Mouse (Mus musculus) ES-Bruce4 (cell line): ENCODE results near the gene Mthfd2l. TPM values are rescaled to one million over a fixed set of nuclear protein-coding genes. Genes with fewer than 3 reads are reported as not detected.

Experiments used
- H3K27ac ChIP-seq: 2 replicates; pipeline ENCODE4 v1.5.1; 2012; ENCODE audit warnings: low read length, inconsistent platforms; ENCODE audit not compliant: insufficient read depth
- H3K27me3 ChIP-seq: 2 replicates; pipeline ENCODE4 v1.6.1; 2012; ENCODE audit warnings: mild to moderate bottlenecking, low read length, inconsistent platforms; ENCODE audit not compliant: control insufficient read depth, poor library complexity, insufficient read depth, severe bottlenecking
- H3K36me3 ChIP-seq: 2 replicates; pipeline ENCODE4 v1.6.1; 2012; ENCODE audit warnings: inconsistent platforms, mild to moderate bottlenecking, low read length, moderate library complexity; ENCODE audit not compliant: control insufficient read depth, poor library complexity, insufficient read depth, severe bottlenecking
- H3K4me1 ChIP-seq: one replicate; pipeline ENCODE4 v1.8.1; 2011; ENCODE audit warnings: low read length; ENCODE audit not compliant: control insufficient read depth, insufficient read depth
- H3K4me3 ChIP-seq: 2 replicates; pipeline ENCODE4 v1.5.1; 2011; ENCODE audit warnings: low read depth, mild to moderate bottlenecking, low read length
- H3K9ac ChIP-seq: 2 replicates; pipeline ENCODE4 v1.6.1; 2012; ENCODE audit warnings: low read depth, mild to moderate bottlenecking, inconsistent platforms; ENCODE audit not compliant: poor library complexity, severe bottlenecking
- H3K9me3 ChIP-seq: replicated peaks from 2 replicates; pipeline ENCODE4 v1.6.1; 2012; ENCODE audit warnings: mild to moderate bottlenecking, low read length, inconsistent platforms; ENCODE audit not compliant: control insufficient read depth, poor library complexity, insufficient read depth, severe bottlenecking
- CTCF ChIP-seq: IDR thresholded peaks from one replicate; pipeline ENCODE4 v1.8.1; 2011; ENCODE audit warnings: low read depth, low read length
- EP300 ChIP-seq: IDR thresholded peaks from 2 replicates; pipeline ENCODE4 v1.6.1; 2011; ENCODE audit warnings: low read depth, low read length; ENCODE audit not compliant: insufficient read depth
- POLR2A ChIP-seq: IDR thresholded peaks from one replicate; pipeline ENCODE4 v1.8.1; 2011; ENCODE audit warnings: low read length; ENCODE audit not compliant: insufficient read depth
- polyA plus RNA-seq: library from polyadenylated mRNA; stranded (reverse); fragments of >200 nt; gene quantifications from 2 replicates; pipeline ENCODE4 v1.2.4, GENCODE M21; 2011; ENCODE audit warnings: low read depth; ENCODE audit not compliant: missing spikeins, insufficient read depth, insufficient read length

The Mthfd2l gene
- polyA plus RNA-seq, 1 experiment: 9.8 TPM

DNA sequence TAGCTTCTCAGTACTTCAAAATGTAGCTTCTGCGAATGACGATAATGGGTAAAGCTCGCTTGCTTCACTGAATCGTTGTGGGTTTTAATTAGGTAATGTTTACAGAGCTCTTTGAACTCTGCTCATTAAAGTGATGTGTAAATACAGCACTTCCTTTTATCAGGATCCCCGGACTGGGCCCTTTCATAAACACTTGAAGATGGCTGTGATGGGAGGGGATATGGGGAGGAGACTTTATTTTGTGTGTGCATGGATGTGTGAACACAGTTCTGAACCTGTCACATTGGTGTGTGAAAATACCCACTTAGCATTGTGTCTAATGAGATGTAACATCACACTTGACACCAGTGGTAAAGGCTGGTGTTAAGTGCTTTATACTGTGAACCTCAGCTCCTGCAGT is 56.7 kb downstream of the Mthfd2l start:
- TF ChIP-seq EP300 (no peak), POLR2A (no peak), CTCF (no peak)
- no peaks in the 10 kb centered on the region for H3K36me3 ChIP-seq
- no peak overlapping the region for H3K9ac ChIP-seq
- H3K4me3 ChIP-seq: no peak overlapping the region
- H3K27me3 ChIP-seq: no peaks in the 10 kb centered on the region
- H3K4me1 ChIP-seq: no peaks in the 10 kb centered on the region
- H3K9me3 ChIP-seq: no peaks in the 10 kb centered on the region
- no peak overlapping the region for H3K27ac ChIP-seq

DNA sequence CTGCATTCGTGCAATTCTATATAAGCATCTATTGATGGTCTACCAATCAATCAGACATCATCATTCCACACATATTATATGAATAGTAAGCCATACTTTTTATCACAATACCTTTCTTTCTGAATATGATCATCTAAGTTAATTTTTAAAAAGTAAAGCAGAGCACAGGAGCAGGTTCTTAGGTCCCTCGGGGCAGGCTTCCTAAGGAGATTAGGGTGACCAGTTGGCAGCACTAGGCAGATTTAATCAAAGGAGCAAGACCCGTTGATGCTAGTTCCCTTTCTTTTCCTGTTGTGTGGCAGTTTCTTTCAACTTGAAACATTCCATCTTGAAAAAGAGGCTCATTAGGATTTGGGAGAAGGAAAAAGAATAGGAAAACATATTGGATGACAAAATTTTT is 57.2 kb downstream of the Mthfd2l start:
- Histone ChIP-seq H3K27me3 (no peaks in the 10 kb centered on the region), H3K4me1 (no peaks in the 10 kb centered on the region), H3K9ac (no peak overlapping the region), H3K36me3 (no peaks in the 10 kb centered on the region), H3K4me3 (no peak overlapping the region), H3K27ac (no peak overlapping the region), H3K9me3 (no peaks in the 10 kb centered on the region)
- no peak for TF ChIP-seq POLR2A
- TF ChIP-seq CTCF: no peak
- TF ChIP-seq EP300: no peak

DNA sequence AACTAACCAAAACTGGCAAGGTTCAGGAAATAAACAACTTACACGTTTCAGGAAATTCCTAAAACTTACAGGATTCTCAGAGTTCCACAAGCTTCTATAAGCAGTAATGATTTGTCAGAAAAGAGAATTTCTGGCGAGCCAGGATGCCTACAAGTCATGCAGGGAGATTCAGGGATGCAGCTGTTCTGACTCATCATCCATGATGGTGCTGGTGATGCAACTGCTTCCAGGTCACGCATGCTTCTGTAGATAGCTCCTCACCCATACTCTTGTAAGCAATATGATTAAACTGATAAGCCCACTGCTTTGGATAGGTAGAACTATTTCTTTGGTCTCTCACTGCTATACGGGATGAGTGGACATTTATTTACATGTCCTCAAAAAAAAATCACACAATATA is 57.7 kb downstream of the Mthfd2l start:
- TF ChIP-seq CTCF: no peak
- no peak for TF ChIP-seq EP300
- TF ChIP-seq POLR2A: no peak
- H3K4me1 ChIP-seq: no peaks in the 10 kb centered on the region
- no peaks in the 10 kb centered on the region for H3K27me3 ChIP-seq
- H3K27ac ChIP-seq: no peak overlapping the region
- H3K9me3 ChIP-seq: no peaks in the 10 kb centered on the region
- H3K4me3 ChIP-seq: no peak overlapping the region
- no peak overlapping the region for H3K9ac ChIP-seq
- no peaks in the 10 kb centered on the region for H3K36me3 ChIP-seq

- Histone ChIP-seq H3K27me3 (no peaks in the 10 kb centered on the region), H3K9me3 (no peaks in the 10 kb centered on the region), H3K27ac (no peak overlapping the region), H3K4me1 (no peaks in the 10 kb centered on the region), H3K9ac (no peak overlapping the region), H3K36me3 (no peaks in the 10 kb centered on the region), H3K4me3 (no peak overlapping the region)
- TF ChIP-seq CTCF (no peak), EP300 (no peak)
These were observed 69.0 kb downstream of the Mthfd2l start for GRCm38 (mm10) chr5:90999942-91000341.

DNA sequence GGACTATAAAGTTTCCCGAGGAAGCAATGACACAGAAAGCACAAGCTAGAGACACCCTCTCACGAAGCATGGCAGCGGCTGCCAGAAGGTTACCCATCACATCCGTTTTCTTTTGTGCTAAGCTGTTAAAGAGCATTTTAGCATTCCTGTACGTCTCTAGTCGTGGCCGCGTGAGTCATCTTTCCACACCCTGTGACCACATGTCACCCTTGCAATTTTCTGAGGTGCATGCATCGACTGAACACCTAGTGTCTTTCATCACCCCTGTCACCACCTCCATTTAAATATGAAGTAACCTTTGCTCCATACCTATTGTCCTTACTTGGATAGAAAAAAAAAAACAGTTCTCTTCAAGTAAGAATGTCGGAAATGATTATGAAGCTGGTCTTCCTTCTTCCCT is 84.3 kb downstream of the Mthfd2l start:
- Histone ChIP-seq H3K9ac (no peak overlapping the region), H3K27ac (no peak overlapping the region)
- TF ChIP-seq CTCF (no peak), EP300 (no peak), POLR2A (no peak)

DNA sequence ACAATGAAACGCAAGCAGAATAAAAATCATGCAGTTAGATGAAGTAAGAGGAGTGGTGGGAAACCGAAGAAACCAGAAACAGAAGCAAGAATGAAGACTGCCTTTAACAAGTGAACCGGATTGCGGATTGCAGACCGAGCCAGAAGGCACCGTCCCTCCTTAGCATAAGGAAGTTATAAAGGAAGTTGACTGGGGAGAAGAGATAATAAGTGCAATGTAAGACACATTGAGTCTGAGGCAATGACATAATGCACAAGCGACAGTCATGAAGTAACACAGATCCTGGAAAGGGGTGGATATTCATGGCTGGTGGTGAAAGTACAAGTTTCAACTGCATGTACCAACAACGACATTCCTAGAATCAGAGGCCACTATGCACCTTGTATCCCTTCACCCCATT is 92.2 kb downstream of the Mthfd2l start:
- no peak overlapping the region for H3K27ac ChIP-seq
- no peaks in the 10 kb centered on the region for H3K36me3 ChIP-seq
- no peak overlapping the region for H3K9ac ChIP-seq
- H3K27me3 ChIP-seq: no peaks in the 10 kb centered on the region
- TF ChIP-seq EP300 (no peak), POLR2A (no peak), CTCF (no peak)
- H3K4me1 ChIP-seq: no peaks in the 10 kb centered on the region
- H3K4me3 ChIP-seq: no peak overlapping the region
- H3K9me3 ChIP-seq: no peaks in the 10 kb centered on the region

More for the DNA sequence above, 84.3 kb downstream of the Mthfd2l start:
- H3K4me3 ChIP-seq: no peak overlapping the region
- no peaks in the 10 kb centered on the region for H3K27me3 ChIP-seq
- no peaks in the 10 kb centered on the region for H3K36me3 ChIP-seq
- no peaks in the 10 kb centered on the region for H3K9me3 ChIP-seq
- no peaks in the 10 kb centered on the region for H3K4me1 ChIP-seq
